Mouse (Mus musculus): Measurements from ENCODE around the gene Pdzd3.

GRCm38 (mm10) chr9:44288076-44288958 is 37.0 kb upstream of the Pdzd3 start, which contains the start of gene Abcg4:
- TF ChIP-seq CTCF (IDR thresholded peaks at IDR 0.05; ENCODE audit: low read depth, low read length), result no peak
- TF ChIP-seq POLR2A (IDR thresholded peaks at IDR 0.05; ENCODE audit: borderline replicate concordance, low read depth, low read length), result no peak

All from bone marrow macrophage, adult 2 months (primary cell).